Mouse (Mus musculus): ENCODE measurements around the gene Metap1d.

DNA sequence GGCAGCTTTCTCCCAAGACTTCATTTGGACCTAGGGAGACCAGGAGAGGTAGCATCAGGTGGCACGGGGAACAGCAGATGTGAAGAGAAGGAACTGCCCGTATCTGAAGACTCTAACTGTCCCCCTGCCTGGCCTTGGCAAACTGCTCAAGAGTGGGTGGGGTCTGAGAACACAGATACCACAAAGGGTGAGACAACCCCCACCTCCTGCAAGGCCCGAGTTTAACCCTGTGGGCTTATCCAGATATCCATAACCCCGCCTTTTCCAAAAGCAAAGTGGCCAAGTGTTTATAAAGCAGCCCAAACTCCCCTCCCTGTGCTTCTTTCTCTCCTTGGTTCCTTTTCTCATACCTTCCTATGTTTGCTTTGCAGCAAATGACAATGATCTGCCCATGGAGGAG lies 70.4 kb downstream of the Metap1d start:
- TF ChIP-seq POLR2A (IDR thresholded peaks at IDR 0.05; ENCODE audit: borderline replicate concordance, insufficient read depth, low read length) (no peak), CTCF (IDR thresholded peaks at IDR 0.05; ENCODE audit: borderline replicate concordance, insufficient read depth, low read depth, low read length) (no peak)

All from cerebellum, adult 2 months (tissue).